Mouse (Mus musculus): Measurements from ENCODE around the gene Smco4. TPM values are rescaled to one million over a fixed set of nuclear protein-coding genes. Genes with fewer than 3 reads are reported as not detected.

Gene Smco4
- polyA plus RNA-seq, 1 experiment from 2014 or later, result 2.8 TPM

DNA sequence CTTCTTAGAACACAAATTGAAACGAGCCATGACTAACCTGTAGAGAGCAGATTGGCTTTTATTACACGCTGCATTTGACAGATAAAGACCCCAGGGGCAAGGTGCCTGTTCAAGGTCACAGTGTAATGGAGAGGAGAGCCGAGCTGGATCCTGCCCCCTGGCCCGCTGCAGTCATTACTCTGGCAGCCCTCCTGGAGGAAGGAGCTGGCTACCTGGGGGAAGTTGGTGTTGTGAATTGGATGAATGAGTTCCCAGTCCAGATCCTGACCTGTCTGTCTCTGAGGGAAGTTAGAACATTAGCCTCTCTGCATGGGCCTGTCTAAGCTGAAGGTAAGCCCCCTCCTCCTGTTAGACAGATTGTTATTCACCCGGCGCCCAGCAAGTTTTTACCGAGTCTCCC is 9.2 kb downstream of the Smco4 start:
- no peak for ATAC-seq (ENCODE audit: low FRiP score)
- 48% methylated on average over 7 of the region's 7 CpGs for WGBS
- DNase-seq (ENCODE audit: low spot score), result no peak
- Histone ChIP-seq H3K4me3 (ENCODE audit: low read depth, low read length) (no peak overlapping the region), H3K27me3 (ENCODE audit: control insufficient read depth, insufficient read depth, low read length) (no peaks in the 10 kb centered on the region), H3K27ac (ENCODE audit: low read depth, low read length) (no peak overlapping the region), H3K9me3 (ENCODE audit: control insufficient read depth, low read length) (no peaks in the 10 kb centered on the region), H3K4me1 (replicated peaks; ENCODE audit: control insufficient read depth, insufficient read depth, low read length) (no peaks in the 10 kb centered on the region), H3K4me2 (replicated peaks; ENCODE audit: low read depth, low read length) (no peak overlapping the region), H3K9ac (ENCODE audit: low read depth, low read length) (no peak overlapping the region), H3K36me3 (ENCODE audit: control insufficient read depth, insufficient read depth, low read length) (no peaks in the 10 kb centered on the region)

- DNase-seq (ENCODE audit: low spot score) (no peak), ATAC-seq (ENCODE audit: low FRiP score) (no peak)
- WGBS, result 74% methylated on average over 10 of the region's 10 CpGs
- Histone ChIP-seq H3K9me3 (ENCODE audit: control insufficient read depth, low read length) (no peaks in the 10 kb centered on the region), H3K27me3 (ENCODE audit: control insufficient read depth, insufficient read depth, low read length) (no peaks in the 10 kb centered on the region), H3K4me1 (replicated peaks; ENCODE audit: control insufficient read depth, insufficient read depth, low read length) (no peaks in the 10 kb centered on the region), H3K4me3 (ENCODE audit: low read depth, low read length) (no peak overlapping the region), H3K27ac (ENCODE audit: low read depth, low read length) (no peak overlapping the region), H3K9ac (ENCODE audit: low read depth, low read length) (no peak overlapping the region), H3K4me2 (replicated peaks; ENCODE audit: low read depth, low read length) (no peak overlapping the region), H3K36me3 (ENCODE audit: control insufficient read depth, insufficient read depth, low read length) (no peaks in the 10 kb centered on the region)
Measured at GRCm38 (mm10) chr9:15503307-15503706, 10.1 kb downstream of the Smco4 start.

GRCm38 (mm10) chr9:15503827-15504226 is 10.6 kb downstream of the Smco4 start:
- no peaks in the 10 kb centered on the region for H3K9me3 ChIP-seq (ENCODE audit: control insufficient read depth, low read length)
- 67% methylated on average over 6 of the region's 6 CpGs for WGBS
- no peaks in the 10 kb centered on the region for H3K27me3 ChIP-seq (ENCODE audit: control insufficient read depth, insufficient read depth, low read length)
- H3K36me3 ChIP-seq (ENCODE audit: control insufficient read depth, insufficient read depth, low read length), result no peaks in the 10 kb centered on the region
- no peak overlapping the region for H3K4me3 ChIP-seq (ENCODE audit: low read depth, low read length)
- no peak overlapping the region for H3K9ac ChIP-seq (ENCODE audit: low read depth, low read length)
- no peak for ATAC-seq (ENCODE audit: low FRiP score)
- no peak overlapping the region for H3K4me2 ChIP-seq (replicated peaks; ENCODE audit: low read depth, low read length)
- H3K27ac ChIP-seq (ENCODE audit: low read depth, low read length), result no peak overlapping the region
- DNase-seq (ENCODE audit: low spot score), result no peak
- H3K4me1 ChIP-seq (replicated peaks; ENCODE audit: control insufficient read depth, insufficient read depth, low read length), result no peaks in the 10 kb centered on the region

DNA sequence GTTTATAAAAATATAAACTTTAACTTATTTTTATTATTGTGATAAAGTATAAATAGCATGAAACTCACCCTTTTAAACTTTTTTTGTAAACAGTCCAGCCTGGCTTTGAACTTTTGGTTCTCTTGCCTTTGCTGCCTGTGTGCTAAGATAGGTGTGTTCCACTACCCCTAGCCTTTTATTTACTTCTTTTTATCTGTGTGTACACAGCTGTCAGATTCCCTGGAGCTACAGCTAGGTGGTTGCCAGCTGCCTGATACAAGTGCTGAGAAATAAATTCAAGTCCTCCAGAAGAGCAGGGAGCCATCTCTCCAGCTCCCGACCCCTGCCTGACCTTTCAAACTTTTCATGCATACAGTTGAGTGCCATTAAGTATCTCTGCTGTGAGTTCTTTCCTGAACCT is 12.1 kb downstream of the Smco4 start:
- Histone ChIP-seq H3K27ac (ENCODE audit: low read depth, low read length) (no peak overlapping the region), H3K4me3 (ENCODE audit: low read depth, low read length) (no peak overlapping the region), H3K27me3 (ENCODE audit: control insufficient read depth, insufficient read depth, low read length) (no peaks in the 10 kb centered on the region), H3K36me3 (ENCODE audit: control insufficient read depth, insufficient read depth, low read length) (no peaks in the 10 kb centered on the region), H3K4me2 (replicated peaks; ENCODE audit: low read depth, low read length) (no peak overlapping the region), H3K9ac (ENCODE audit: low read depth, low read length) (no peak overlapping the region), H3K4me1 (replicated peaks; ENCODE audit: control insufficient read depth, insufficient read depth, low read length) (no peaks in the 10 kb centered on the region), H3K9me3 (ENCODE audit: control insufficient read depth, low read length) (no peaks in the 10 kb centered on the region)
- DNase-seq (ENCODE audit: low spot score), result no peak
- WGBS, result 58% methylated on average over 1 of the region's 1 CpGs
- ATAC-seq (ENCODE audit: low FRiP score), result no peak

GRCm38 (mm10) chr9:15506863-15507262 is 13.6 kb downstream of the Smco4 start:
- Histone ChIP-seq H3K4me1 (replicated peaks; ENCODE audit: control insufficient read depth, insufficient read depth, low read length) (no peaks in the 10 kb centered on the region), H3K4me3 (ENCODE audit: low read depth, low read length) (no peak overlapping the region), H3K9me3 (ENCODE audit: control insufficient read depth, low read length) (no peaks in the 10 kb centered on the region), H3K36me3 (ENCODE audit: control insufficient read depth, insufficient read depth, low read length) (no peaks in the 10 kb centered on the region), H3K4me2 (replicated peaks; ENCODE audit: low read depth, low read length) (no peak overlapping the region), H3K9ac (ENCODE audit: low read depth, low read length) (no peak overlapping the region), H3K27me3 (ENCODE audit: control insufficient read depth, insufficient read depth, low read length) (no peaks in the 10 kb centered on the region), H3K27ac (ENCODE audit: low read depth, low read length) (no peak overlapping the region)
- 49% methylated on average over 3 of the region's 3 CpGs for WGBS
- no peak for DNase-seq (ENCODE audit: low spot score)
- ATAC-seq (ENCODE audit: low FRiP score), result peak; percentile 20; the same call in 1 of the 2 replicates

DNA sequence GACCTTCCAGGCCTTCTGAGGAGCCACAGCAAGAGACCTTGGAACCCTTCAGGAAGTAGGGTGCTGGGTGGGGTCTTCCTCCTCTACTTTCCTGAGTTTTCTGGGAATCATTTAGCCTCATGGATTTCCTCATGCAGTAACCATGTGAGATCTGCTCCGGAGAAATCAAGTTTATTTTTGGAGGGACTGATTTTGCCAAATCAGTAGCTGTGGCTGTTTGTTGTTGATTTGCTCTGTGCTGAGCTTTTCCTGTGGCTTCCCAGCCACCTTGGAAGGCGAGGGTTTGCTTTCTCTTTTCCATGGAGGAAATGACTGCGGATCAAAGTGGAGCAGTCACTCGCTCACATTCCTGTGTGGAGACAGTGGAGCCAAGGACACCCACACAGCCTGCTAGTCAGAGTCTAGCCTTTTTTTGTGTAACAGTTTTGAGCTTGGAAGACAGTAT is 14.2 kb downstream of the Smco4 start:
- Histone ChIP-seq H3K4me2 (replicated peaks; ENCODE audit: low read depth, low read length) (no peak overlapping the region), H3K9me3 (ENCODE audit: control insufficient read depth, low read length) (no peaks in the 10 kb centered on the region), H3K27ac (ENCODE audit: low read depth, low read length) (no peak overlapping the region), H3K36me3 (ENCODE audit: control insufficient read depth, insufficient read depth, low read length) (no peaks in the 10 kb centered on the region), H3K27me3 (ENCODE audit: control insufficient read depth, insufficient read depth, low read length) (no peaks in the 10 kb centered on the region), H3K9ac (ENCODE audit: low read depth, low read length) (no peak overlapping the region), H3K4me1 (replicated peaks; ENCODE audit: control insufficient read depth, insufficient read depth, low read length) (no peaks in the 10 kb centered on the region), H3K4me3 (ENCODE audit: low read depth, low read length) (no peak overlapping the region)
- ATAC-seq (ENCODE audit: low FRiP score) (no peak), DNase-seq (ENCODE audit: low spot score) (no peak)
- WGBS, result 76% methylated on average over 4 of the region's 4 CpGs

DNA sequence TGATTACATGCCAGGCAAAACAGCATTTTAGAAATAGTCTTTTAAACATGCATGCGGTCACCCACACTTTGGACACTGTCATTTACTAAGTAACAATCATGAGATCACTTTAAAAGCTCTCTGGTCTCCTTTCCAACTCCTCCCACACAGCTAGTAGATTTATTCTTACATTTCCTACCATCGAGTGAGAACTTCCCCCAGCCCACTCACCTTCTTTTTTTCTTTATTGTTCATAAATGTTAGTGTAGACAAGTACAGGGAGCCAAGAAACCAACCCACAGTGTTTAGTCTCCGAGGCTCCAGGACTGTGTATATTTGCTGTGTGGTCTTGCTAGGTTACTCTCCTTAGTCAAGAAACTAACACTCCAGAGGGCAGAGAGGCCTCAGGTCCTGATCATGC is 16.1 kb downstream of the Smco4 start:
- 89% methylated on average over 3 of the region's 3 CpGs for WGBS
- Histone ChIP-seq H3K4me2 (replicated peaks; ENCODE audit: low read depth, low read length) (no peak overlapping the region), H3K4me3 (ENCODE audit: low read depth, low read length) (no peak overlapping the region), H3K9ac (ENCODE audit: low read depth, low read length) (no peak overlapping the region), H3K36me3 (ENCODE audit: control insufficient read depth, insufficient read depth, low read length) (no peaks in the 10 kb centered on the region), H3K4me1 (replicated peaks; ENCODE audit: control insufficient read depth, insufficient read depth, low read length) (no peaks in the 10 kb centered on the region), H3K9me3 (ENCODE audit: control insufficient read depth, low read length) (no peaks in the 10 kb centered on the region), H3K27me3 (ENCODE audit: control insufficient read depth, insufficient read depth, low read length) (no peaks in the 10 kb centered on the region), H3K27ac (ENCODE audit: low read depth, low read length) (no peak overlapping the region)
- no peak for DNase-seq (ENCODE audit: low spot score)
- no peak for ATAC-seq (ENCODE audit: low FRiP score)

DNA sequence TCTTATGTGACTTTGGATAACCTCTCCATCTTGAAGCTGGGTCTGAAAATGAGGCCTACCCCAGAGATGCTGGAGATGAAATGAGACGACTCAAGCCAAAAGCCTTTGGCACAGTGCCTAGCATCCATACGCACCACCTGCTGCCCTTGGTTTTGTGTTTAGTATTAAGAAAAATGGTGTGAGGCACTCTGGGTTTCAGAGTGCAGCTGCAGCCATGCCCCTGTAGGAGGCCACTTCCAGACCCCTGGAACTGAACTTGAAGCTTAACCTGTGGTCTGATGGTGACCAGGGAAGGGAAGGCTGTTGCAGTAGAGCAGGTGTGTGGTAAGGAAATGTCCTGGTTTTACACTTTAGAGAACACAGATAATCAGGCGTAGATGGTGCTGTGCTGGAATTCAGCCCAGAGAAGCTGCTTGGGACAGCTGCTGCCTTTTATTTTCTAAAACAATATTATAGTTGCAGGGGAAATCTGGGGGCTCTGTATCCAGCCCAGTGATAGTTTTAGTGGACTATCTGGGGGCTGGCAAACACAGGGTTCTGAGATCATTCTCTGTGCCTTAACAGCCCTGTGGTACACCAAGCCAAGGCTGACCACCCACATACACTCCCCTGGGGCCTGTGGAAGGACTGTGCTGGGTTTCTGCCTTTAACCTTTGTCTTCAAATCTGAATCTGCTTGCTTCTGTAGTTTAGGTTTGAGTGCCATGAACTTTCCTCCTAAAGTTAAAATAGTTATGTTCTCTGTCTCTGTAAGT is 17.5 kb downstream of the Smco4 start:
- Histone ChIP-seq H3K36me3 (ENCODE audit: control insufficient read depth, insufficient read depth, low read length) (no peaks in the 10 kb centered on the region), H3K27ac (ENCODE audit: low read depth, low read length) (no peak overlapping the region), H3K9me3 (ENCODE audit: control insufficient read depth, low read length) (no peaks in the 10 kb centered on the region), H3K4me2 (replicated peaks; ENCODE audit: low read depth, low read length) (no peak overlapping the region), H3K4me1 (replicated peaks; ENCODE audit: control insufficient read depth, insufficient read depth, low read length) (no peaks in the 10 kb centered on the region), H3K9ac (ENCODE audit: low read depth, low read length) (no peak overlapping the region), H3K4me3 (ENCODE audit: low read depth, low read length) (no peak overlapping the region), H3K27me3 (ENCODE audit: control insufficient read depth, insufficient read depth, low read length) (no peaks in the 10 kb centered on the region)
- DNase-seq (ENCODE audit: low spot score), result no peak
- no peak for ATAC-seq (ENCODE audit: low FRiP score)
- WGBS, result 66% methylated on average over 3 of the region's 3 CpGs

DNA sequence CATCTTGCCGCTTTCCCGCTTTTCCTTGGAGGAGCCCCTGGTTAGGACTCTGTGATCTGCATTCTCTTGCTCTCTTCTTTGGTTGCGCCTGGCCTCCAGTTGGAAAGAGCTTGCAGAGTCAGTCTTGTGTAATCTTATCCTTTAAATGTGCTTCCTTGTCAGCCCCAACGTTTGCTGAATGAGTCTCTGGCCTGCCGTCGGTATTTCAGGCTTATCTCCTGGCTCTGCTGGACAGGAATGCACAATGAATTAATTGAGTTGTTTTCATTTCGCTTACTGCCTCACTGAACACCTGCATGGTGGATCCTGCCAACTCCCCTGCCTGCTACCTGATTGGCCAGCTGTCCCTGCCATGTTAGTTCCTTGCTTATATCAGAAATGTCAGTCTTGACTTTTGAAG is 19.7 kb downstream of the Smco4 start:
- H3K27ac ChIP-seq (ENCODE audit: low read depth, low read length), result no peak overlapping the region
- no peak for DNase-seq (ENCODE audit: low spot score)
- no peaks in the 10 kb centered on the region for H3K4me1 ChIP-seq (replicated peaks; ENCODE audit: control insufficient read depth, insufficient read depth, low read length)
- H3K4me3 ChIP-seq (ENCODE audit: low read depth, low read length), result no peak overlapping the region
- 74% methylated on average over 7 of the region's 7 CpGs for WGBS
- H3K27me3 ChIP-seq (ENCODE audit: control insufficient read depth, insufficient read depth, low read length), result no peaks in the 10 kb centered on the region
- H3K9me3 ChIP-seq (ENCODE audit: control insufficient read depth, low read length), result no peaks in the 10 kb centered on the region
- no peaks in the 10 kb centered on the region for H3K36me3 ChIP-seq (ENCODE audit: control insufficient read depth, insufficient read depth, low read length)
- no peak for ATAC-seq (ENCODE audit: low FRiP score)
- H3K4me2 ChIP-seq (replicated peaks; ENCODE audit: low read depth, low read length), result no peak overlapping the region
- H3K9ac ChIP-seq (ENCODE audit: low read depth, low read length), result no peak overlapping the region
